Mouse (Mus musculus): ENCODE results near the gene Lifr. TPM values are rescaled to one million over a fixed set of nuclear protein-coding genes. Genes with fewer than 3 reads are reported as not detected.

The Lifr gene
- total RNA-seq, 2 experiments from 2014 or later = 44.0 to 45.5 TPM

DNA sequence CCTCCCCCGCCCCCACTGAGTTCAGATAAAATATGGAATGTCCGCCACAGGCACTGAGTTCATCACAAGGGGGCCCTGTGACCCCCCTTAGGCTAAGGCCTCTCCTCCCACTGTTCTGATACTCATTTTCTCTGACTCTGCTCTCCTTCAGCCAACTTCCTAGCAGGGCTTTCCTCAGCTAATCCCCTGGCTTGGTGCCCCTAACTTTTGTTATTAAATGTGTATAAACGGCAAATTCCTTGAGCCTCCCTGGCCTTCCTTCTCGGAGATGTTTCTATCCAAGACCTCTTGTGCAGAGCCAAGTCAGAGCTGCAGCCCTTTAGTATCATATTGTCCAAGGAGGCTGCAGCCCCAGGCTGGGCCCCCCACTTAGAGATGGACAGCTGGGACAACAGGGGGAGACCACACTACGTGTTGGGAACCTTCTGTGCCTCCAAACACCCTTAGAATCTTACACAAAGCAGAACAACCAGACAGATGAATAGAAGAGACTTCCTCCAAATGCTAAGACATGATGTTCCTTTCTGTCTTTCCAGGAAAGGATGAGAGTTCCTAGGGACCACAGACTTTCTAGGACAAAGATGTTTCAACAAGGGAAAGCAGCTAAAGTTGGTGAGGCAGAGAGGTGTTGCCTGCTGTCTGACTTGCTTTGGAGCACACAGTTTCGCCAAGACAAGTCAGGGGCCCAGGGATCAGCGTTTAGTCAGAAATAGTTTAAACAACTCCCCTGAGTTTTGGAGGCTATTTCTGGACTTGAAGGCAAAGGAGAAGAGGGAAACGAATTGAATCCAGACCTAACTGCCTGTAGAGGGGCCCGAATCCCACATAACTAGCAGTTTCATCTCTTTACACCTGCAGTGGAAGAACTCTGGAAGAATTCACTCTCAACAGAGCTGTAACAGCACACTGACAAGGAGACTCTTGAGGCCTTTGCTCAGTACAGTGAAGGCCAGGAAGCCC is 111.3 kb downstream of the Lifr start:
- DNase-seq (ENCODE audit: low spot score in 2 of 2) = no peak

DNA sequence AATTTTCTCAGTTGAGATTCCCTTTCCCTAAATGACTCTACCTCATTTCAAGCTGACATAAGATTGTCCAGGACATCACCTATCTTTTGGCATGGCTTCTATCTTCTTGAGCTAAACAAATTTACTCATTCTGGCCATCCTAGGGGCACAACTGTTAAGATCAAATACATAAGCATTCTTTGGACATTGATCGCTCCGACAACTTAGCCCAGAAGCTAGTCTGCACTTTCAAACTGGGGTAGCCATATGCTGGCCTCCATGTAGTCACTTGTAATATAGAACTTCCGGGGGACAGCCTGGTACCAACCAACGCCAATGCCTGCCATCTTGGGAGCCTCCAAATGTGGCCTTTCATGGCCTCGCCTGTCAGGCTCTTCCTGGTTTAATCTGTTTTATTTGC is 112.6 kb downstream of the Lifr start:
- no peak for DNase-seq (ENCODE audit: low spot score in 2 of 2)

DNA sequence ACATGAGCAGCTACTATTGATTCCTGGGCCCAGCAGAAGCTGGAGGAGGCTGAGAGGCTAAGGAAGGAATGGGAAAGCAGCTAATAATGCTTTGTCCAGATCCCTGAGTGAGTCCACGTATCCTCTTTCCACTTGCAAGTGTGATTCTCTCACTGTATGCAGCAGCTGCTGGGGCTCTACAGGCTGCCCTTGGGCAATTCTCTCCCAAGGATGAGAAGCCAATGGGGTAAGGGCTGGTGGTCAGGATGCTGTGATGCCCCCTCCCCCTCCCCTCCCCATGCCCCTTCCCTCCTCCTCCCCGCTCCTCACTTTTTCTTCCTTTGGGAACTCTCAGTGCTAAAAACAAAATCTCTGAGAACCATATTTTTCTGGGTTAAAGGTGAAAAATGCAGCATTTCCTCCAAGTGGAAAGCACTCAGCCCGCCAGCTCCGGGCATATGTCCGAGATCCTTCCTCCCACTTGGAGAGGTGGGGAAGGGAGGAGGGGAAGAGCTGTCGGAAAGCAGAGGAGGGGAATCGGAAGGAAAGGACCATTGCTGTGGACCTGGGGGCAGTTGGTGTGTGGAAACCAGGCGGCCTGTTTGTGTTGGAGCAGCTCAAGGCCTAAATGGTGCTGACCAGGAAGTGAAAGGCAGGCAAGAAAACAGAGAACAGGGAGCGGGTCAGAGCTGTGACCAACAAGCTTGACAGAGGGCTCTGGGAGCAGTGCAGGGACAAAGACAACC is 113.4 kb downstream of the Lifr start:
- DNase-seq (ENCODE audit: low spot score in 2 of 2) = no peak

DNA sequence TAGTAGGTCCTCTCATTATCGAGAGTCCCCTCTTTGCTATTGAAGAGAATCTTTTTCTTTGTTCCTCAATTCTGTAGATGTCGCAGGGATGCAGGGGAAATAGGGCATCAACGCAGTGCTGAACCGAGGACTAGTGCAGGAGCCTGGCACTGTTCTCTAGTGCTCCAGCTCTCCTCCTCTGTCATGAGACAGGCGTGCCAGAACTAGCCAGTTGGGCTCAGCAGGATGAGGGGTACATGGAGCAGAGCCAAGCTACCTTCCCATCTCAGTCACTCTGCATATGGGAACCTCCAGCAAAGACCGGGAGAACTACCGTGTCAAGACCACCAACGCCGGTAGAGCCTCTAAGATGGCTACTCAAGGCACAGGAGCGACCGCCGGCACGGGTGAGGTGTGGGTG is 114.5 kb downstream of the Lifr start:
- no peak for DNase-seq (ENCODE audit: low spot score in 2 of 2)

DNA sequence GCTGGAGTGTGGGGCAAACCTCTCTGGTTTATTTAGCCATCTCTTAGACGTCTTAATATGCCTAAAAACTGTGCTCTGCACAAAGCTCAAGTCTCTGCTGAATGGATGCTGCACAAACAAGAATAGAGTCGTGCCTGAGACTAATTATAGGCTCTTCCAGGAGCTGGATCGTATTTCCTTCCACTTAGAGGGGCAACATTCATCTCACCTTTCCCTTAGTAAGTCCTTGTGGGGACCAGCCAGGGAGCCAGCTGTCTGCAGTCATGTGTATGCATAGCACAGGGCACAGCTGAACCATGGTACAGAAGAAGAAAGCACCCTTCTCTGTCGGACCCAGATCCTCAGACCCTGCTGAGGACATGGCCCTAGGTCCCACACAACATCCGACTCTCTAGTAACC is 115.7 kb downstream of the Lifr start:
- DNase-seq (ENCODE audit: low spot score in 2 of 2) = no peak

DNA sequence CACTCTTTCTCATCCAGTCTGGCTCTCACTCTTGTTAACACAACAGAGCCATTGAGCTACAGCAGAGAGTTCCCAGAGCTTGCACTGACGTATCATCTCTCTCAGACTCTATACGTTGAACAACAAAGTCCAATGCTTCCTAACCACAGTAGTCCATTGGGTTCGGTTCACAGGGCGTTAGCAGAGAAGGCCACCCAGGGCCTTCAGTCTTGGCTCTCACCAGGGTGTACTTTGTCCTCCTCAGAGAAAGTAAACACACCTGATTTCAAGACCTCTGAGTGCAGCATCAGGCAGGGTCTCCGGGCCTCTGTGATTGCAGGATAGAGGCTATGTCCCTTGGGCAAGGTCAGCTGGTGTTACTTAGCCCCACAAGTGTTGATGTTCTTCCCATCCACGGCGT is 116.9 kb downstream of the Lifr start:
- DNase-seq (ENCODE audit: low spot score in 2 of 2) = no peak

DNA sequence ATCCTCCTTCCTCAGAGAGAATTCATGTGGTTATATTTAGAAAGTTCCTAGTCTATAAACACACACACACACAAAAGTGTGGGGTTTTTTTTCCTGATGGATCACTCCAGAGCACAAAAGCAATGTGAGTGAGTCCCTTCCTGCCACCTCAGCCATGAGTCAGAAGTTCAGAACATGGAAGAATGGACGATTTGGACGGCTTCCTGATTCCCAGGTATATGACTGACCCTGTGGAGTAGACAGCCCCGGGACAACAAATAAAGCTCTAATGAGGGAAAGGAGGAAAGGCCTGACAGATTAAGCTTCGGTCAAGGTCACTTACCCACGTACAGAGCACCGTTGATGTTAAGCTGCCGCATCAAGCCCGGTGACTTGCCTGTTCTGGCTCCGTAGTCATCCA is 117.8 kb downstream of the Lifr start:
- DNase-seq (ENCODE audit: low spot score in 2 of 2) = no peak

DNA sequence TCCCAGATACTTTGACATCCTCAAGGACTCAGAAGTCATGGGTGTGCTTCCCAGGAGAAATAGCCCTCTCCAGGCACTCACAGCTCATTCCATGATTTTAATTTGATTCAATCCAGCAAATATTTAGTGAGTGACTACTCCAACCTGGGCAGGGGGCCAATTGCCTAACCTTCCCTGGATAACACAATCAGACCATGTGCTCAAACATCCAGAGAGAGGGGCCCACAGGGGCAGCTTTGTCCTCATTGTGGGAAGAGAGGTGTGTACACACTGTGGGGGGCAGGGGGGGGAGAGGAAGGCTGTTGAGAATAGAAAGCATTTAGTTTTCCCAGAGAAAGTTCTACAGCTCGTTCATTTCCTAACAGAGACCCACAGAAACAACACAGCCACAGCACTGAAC is 123.3 kb downstream of the Lifr start:
- no peak for DNase-seq (ENCODE audit: low spot score in 2 of 2)

DNA sequence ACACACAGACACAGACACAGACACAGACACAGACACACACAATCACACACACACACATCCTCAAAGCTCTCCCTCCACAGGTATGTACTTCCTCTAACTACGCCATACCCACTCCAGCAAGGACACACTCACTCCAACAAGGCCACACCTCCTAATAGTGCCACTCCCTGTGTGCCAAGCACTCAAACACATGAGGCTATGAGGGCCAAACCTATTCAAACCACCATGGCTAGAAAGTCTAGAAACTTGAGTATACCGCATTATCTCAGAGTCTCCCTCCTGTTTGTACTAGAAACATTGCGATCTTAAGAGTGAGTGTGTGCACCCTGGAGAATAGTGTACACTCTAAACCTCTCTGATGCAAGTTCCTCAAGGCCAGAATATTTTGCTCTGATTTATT is 125.4 kb downstream of the Lifr start:
- DNase-seq (ENCODE audit: low spot score in 2 of 2) = no peak

DNA sequence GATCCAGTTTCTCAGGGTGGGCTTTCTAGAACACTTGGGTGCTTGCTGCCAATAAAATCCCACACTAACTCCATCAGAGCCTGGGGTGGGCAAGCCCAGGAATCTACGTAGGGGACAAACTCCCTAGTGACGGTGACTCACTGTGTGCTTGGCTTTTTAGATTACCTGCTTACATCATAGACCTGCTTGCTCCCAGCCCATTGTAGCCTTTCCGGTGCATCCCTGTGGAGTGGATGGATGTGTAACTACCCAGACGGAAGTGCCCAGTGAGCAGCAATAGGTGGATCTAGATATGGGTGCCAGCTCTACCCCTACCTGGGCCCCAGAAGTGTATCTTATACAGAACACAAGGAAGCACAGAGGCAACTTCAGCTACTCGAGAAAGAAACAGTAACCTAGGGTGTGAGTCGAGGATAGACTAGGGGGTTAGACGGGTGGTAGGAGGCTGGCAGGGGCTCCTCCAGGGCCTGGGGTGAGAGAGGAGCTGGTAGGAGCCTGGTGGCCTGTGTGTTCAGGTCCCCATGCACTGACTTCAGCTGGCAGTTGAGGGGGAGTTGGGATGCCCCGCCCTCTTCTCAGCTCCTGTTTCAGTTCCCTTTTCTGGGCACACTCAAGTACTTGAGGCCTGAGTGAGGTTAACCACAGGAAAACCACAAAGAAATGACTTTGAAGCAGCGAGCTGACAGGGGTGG is 126.3 kb downstream of the Lifr start:
- no peak for DNase-seq (ENCODE audit: low spot score in 2 of 2)

DNA sequence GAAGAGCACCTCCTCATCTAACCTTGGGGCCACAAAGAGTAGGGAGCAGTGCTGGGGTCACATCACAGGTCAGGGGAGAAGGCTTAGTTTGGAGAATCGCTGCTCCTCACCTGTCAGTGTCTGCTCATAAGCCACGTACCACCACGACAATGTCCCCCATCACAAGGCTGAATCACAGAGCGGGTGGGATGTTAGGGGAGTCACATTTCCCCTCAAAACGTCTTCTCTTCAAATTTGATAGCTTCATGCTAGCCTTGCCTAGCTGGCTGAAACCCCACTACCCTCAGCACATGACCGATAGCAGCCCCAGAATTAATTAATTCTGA is 126.8 kb downstream of the Lifr start:
- no peak for DNase-seq (ENCODE audit: low spot score in 2 of 2)

DNA sequence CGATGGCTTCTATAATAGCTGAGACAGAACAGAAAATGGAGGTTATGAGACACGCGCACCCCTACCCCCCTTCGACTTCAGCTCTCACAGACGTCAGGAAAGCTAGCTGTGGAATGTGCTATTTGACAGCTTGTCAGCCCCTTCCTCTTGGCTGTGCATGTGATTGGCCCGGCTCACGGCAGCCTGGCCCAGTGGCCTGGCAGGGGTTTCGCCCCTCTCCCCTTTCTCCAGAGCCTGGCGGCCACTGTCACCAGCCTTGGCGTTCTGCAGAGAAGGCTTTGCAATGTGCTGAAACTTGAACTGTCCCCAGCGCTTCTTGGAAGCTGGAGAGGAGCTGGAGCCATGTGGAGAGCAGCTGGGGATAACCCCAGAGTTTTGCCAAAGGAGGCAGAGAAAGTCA is 132.4 kb downstream of the Lifr start:
- DNase-seq (ENCODE audit: low spot score in 2 of 2) = peak; percentile 34 to 43

DNA sequence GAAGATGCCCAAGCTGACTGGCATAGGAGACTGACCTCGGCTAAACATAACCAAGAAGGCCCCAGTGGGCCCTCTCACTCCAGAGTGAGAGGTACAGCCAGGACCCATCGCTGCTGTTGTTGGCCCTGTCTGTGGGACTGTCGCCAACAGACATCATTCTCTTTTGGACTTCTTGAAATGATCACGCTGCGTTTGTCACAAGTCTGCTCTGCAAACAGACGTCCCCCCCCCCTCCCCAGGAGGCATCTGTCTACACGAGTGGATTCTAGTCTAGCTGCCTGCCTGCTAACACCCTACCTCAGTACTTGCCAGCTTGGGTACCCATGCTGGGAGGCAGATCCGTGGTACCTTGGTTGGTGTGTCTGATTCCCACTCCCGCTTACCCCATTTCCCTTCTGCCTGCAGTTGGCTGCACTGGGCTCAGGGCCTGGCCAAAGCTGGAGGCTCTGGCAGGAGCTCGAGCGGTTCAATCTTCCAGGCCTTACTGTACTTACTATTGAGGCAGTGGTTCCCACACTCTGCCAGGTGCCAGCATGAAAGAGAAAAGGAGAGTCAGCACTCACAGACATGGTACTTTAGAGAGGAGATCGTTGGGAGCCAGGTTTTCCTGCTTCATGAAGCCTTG is 133.8 kb downstream of the Lifr start:
- peak; percentile 32 to 44 for DNase-seq (ENCODE audit: low spot score in 2 of 2)

DNA sequence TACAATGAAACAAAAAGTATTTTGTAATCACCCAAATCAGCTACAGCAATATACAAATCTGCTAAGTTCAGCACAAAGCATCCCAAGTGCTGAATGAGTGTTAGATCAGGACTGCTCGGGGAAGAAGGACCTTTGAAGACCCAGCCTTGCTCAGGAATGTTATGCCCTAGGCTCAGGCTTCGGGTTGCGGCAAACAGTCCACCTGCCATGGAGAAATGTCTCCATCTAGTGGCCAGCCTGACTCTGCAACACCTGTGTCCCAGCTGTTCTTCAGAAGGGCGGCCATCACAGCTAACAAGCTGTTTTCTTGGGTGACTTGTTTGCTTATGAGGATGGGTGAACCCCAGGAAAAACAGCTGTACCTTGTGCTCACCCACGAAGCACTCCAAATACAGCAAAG is 135.8 kb downstream of the Lifr start:
- peak; percentile 81 to 83 for DNase-seq (ENCODE audit: low spot score in 2 of 2)

DNA sequence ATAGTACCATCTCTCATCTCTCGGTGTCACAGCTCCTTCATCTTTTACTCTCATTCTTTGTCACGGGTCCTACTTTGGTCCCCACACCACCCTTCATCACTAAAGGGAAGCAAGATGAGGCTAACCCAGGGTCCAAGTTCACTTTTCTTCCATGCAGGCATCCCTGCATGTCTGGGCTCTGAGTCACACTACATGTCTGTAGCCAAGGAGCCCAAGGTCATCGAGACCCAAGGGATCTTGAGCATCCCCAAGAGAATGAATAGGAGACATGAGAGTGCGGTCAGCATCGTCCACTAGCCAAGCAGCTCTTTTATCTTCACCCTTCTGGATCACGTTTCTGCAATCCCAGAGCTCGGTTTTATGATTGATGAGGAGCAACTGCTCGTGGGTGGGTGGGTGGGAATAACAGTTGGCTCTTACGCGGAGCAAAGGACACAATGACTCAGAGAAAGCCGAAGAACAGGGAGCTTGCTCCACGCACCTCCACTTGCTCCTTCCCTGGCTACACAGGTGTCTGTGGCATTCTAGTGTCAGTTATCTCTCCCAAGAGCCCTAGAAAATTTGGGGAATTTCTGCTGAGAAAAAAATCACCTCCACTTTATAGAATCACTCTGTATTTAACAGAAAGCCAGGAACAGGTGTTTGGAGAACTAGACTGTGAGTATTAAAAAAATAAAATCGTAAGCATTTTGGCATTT is 143.1 kb downstream of the Lifr start:
- DNase-seq (ENCODE audit: low spot score in 2 of 2) = no peak

DNA sequence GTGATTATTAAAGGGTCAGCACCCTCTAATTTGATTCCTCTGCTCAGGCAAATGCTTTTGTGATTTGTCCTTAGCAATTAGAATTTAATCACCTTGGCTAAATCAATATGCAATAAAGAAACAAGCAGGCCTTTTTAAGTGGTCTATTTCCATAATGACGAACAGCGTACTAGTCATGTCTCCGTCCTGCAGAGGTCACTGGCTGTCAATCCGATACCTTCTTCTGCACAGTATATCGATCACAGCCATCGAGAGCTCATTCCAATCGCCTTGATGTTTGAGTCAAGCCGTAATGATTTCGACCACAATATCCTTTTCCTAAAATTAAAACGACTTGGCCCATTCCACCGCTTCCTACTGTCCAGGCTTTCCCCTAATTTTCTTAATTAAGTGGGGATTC is 149.5 kb downstream of the Lifr start:
- DNase-seq (ENCODE audit: low spot score in 2 of 2) = no peak

DNA sequence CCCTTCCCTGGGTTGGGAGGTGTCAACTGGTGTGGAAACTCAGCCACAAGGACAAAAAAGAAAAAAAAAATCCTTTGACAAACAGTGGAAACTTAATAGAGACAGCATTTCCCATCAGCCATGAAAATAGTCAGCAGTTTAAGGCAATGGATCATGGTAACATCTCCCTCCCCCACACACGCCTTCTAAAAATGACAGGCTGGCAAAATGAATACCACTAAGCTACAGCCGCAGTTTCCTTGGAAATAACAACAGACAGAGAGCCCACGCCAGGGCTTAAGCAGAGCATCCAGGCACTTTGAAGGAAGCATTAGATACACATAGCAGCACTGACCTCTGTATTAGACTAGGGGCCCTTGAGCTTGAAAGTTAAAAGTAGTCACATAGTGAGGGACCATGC is 150.5 kb downstream of the Lifr start:
- DNase-seq (ENCODE audit: low spot score in 2 of 2) = no peak

DNA sequence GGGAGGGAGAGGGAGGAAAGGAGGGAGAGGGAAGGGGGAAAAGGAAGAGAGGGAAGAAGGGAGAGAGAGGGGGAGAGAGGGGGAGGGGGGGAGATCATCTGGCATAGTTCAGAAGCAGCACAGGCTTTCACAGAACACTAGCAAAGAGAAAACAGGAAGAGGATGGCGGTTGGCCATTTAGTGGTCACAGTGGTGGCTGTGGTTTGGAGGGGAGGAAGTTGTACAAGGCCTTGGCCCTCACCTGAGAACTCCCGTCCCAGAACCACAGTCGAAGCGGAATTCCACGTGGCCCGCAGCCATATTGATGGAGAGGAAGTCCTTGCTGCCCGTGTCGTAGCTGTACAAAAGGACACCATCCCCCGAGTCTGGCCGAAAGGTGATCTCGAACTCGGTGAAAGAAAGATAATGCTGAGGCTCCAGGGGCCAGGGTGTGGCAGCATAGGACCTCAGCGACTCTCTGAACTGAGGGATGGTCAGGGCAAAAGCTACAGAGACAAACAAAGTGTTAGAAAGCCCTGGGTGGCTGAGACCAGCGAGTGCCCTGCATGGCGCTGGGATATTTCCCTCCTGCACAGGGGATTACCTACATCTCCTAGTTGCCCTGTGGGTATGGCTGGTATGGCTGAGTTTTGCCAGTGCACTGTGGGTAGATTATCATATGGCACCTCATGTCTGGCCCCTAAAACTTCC is 151.9 kb downstream of the Lifr start:
- DNase-seq (ENCODE audit: low spot score in 2 of 2) = no peak
